Mouse (Mus musculus): ENCODE results near the gene Zscan10.
A peak's percentile ranks its signal among the peaks of the same experiment; 100 is the strongest.

The Zscan10 gene

DNA sequence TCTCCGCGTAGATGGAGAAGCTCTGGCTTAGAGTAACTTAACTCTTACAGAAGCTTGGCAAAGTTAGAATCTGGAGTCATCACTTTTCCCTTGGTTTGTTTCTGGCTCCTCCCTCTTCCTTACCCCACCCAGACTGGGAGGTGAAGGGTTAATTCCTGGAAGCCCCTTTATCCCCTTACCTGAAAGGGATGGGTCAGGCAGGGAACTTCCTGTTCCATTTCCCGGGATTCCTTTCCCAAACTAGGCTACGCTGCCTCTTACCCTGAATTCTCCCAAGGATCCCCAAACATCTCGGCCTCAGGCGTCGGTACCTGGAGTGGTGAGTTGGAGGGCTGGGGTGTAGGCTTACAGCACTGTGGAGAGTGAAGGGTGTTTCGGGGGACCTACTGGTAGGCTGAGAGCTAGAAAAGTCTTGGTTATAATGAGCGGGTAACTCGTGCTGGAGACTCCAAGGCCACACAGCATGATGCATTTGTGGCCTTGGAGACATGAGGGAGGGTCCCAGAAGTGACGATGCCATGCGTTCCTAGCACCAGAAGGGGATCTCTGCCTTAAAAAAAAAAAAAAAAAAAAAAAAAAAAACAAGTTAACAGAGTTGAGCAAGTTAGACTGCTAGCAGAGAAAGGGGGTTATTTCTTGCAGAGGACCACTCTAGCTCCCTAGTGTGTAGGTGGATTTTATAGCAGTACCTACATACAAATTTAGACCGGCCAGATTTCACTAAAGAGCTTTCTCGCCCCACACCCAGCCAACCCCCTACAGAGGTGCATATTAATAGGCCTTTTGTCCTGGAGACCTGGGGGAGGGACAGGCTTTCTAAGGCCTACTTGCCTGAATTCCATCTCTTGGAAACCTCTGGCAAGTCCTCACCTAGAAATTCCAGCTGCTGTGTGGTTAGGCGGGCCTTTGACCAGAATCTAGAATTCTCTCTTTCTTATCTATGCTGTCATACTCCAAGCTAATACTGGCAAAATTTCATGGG, at the start of gene Zscan10:
Zscan10 (plus strand) TSS at position 216 of the 982 bp plus-strand sequence.
- no peak for DNase-seq (ENCODE audit: low spot score in 2 of 2)

DNA sequence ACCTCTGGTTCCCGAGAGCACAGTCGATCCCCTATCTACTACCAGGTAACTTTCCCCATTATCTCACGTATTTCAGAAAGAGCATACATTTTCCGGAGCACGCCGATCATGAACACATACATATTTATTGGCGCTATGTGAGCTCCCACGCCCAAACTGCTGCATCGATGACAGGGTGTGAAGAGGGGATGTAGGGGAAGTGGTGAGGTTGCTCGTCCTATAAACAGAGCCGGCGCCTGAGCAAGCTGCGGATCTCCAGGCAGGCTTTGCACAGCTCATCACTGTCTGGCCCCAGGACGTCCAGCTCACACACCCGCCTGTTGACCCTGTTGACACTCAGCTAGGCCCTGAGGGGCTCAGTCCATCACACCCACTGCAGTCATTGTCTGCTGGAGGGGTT, 49.8 kb upstream of the Zscan10 start:
- DNase-seq (ENCODE audit: low spot score in 2 of 2): no peak

GRCm38 (mm10) chr17:23551416-23551815, 49.2 kb upstream of the Zscan10 start:
- no peak for DNase-seq (ENCODE audit: low spot score in 2 of 2)

DNA sequence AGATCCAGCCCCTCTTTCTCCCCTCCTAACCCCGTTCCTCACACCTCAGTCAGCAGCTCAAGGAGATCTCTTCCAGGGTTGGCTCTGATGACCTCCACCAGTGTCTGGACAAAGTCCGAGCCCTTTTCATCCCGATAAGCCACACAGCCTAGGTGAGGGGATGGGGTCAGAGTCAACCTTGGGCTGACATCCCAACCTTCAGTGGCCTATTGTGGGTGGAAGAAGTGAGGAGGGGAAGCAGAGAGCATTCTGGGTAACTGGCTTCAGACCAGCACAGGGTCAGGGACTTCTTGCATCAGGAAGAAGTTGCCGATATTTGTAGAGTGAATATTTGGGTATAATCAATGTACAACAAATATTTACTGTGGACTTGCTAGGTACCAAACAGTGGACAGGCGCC, 48.7 kb upstream of the Zscan10 start:
- no peak for DNase-seq (ENCODE audit: low spot score in 2 of 2)

GRCm38 (mm10) chr17:23552896-23553633, 47.6 kb upstream of the Zscan10 start:
- no peak for DNase-seq (ENCODE audit: low spot score in 2 of 2)

DNA sequence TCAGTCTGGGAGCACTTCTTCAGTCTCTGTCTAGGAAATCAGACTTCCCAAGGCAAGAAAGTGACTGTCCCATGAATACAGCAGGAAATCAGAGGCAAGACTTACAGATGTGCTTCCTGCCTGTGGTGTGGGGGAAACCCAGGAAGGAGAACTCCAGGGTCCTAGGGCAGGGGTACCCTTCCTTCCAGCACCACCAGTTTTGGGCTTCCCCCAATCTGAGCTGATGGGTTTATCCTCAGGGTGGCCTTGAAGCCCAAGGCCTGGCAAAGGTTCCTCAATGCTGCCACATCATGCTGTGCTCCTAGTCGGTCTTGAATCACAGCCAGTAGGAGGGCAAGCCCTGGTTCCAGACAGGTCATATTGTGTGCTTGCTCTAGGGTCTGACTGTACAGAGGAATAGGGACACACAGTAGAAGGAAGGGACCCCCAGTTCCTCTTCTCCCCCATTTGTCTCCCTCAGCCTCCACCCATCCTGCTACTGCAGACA, 47.0 kb upstream of the Zscan10 start:
- no peak for DNase-seq (ENCODE audit: low spot score in 2 of 2)

GRCm38 (mm10) chr17:23554321-23554720, 46.3 kb upstream of the Zscan10 start:
- DNase-seq (ENCODE audit: low spot score in 2 of 2): no peak

GRCm38 (mm10) chr17:23555243-23555916, 45.3 kb upstream of the Zscan10 start:
- DNase-seq (ENCODE audit: low spot score in 2 of 2): no peak

- DNase-seq (ENCODE audit: low spot score in 2 of 2): peak in 1 of 2 experiments; percentile 50
These were observed 40.9 kb upstream of the Zscan10 start for GRCm38 (mm10) chr17:23559767-23560166.

- peak; percentile 95 to 96 for DNase-seq (ENCODE audit: low spot score in 2 of 2)
These were observed 36.9 kb upstream of the Zscan10 start, which contains the start of gene Zfp213 for GRCm38 (mm10) chr17:23563595-23564367. Gene Zfp213, minus strand, starts transcription at chr17:23564238.

- no peak for DNase-seq (ENCODE audit: low spot score in 2 of 2)
These were observed 36.3 kb upstream of the Zscan10 start for GRCm38 (mm10) chr17:23564368-23564715.

DNA sequence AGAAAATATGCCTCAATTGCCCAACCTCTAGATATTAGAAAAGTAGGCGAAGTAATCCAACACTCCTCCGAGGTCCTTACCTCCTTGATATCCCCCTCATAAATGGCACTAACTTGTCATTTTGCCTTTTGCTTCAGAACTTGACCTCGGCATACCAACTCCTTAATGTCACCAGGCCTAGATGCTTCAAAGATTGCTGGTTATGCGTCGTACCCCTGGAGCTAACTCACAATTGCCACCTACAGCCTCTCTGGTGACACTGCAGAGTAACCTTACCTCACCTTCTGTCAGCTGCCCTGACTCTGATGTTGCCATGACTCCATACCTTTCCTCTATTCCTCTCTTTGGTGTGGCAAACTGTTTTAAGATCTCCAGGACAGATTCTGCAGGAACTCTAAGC, 33.9 kb upstream of the Zscan10 start:
- DNase-seq (ENCODE audit: low spot score in 2 of 2): no peak

DNA sequence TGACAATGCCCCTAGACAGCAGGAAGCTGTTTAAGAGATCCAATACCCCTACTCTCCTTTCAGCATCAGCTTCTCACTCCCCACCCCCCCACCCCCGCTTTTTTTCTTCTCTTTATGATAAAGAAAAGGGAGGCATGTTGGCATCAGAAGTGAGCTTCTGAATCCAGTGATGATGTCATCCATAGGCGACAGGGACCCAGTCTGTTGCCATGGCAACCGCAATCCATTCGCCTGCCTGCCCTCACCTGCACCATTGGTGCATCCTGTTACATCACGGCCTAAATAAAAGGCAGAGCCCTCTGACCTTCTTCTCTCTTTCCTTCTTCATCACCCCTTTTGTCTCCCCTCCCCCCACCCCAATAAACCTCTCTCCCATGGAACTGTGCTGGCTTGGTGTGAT, 32.3 kb upstream of the Zscan10 start:
- peak in 1 of 2 experiments; percentile 21 for DNase-seq (ENCODE audit: low spot score in 2 of 2)

GRCm38 (mm10) chr17:23570017-23570416, 30.6 kb upstream of the Zscan10 start:
- DNase-seq (ENCODE audit: low spot score in 2 of 2): no peak

- DNase-seq (ENCODE audit: low spot score in 2 of 2): peak in 1 of 2 experiments; percentile 44
These were observed 29.6 kb upstream of the Zscan10 start for GRCm38 (mm10) chr17:23571084-23571483.

DNA sequence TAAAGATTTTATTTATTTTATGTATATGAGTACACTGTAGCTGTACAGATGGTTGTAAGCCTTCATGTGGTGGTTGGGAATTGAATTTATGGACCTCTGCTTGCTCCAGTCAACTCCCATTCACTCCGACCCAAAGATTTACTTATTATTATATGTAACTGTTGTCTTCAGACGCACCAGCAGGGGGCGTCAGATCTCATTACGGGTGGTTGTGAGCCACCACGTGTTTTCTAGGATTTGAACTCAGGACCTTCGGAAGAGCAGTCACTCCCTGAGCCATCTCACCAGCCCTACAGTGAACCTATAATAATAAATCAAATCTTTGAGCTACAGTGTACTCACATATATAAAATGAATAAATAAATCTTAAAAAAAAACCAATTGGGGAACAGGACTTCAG, 28.6 kb upstream of the Zscan10 start:
- DNase-seq (ENCODE audit: low spot score in 2 of 2): no peak

GRCm38 (mm10) chr17:23574130-23574529, 26.5 kb upstream of the Zscan10 start:
- no peak for DNase-seq (ENCODE audit: low spot score in 2 of 2)

GRCm38 (mm10) chr17:23575951-23576552, 24.6 kb upstream of the Zscan10 start:
- no peak for DNase-seq (ENCODE audit: low spot score in 2 of 2)

DNA sequence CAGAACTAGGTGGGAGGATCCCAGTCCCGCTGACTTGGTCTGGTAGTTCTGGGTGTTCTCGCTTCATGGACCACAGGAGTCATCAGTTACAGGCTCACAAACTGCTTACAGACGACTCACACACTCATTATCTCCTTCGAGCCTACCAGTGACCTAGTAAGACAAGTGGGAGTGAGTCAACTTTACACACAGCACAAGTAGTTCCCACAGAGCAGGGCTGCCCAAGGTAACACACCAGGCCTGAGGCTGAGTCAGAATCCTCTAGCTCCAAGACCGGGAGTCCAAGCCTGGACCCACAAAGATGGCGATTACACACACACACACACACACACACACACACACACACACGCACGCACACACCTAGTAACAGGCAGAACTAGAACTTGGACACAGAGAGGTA, 15.9 kb upstream of the Zscan10 start:
- no peak for DNase-seq (ENCODE audit: low spot score in 2 of 2)

DNA sequence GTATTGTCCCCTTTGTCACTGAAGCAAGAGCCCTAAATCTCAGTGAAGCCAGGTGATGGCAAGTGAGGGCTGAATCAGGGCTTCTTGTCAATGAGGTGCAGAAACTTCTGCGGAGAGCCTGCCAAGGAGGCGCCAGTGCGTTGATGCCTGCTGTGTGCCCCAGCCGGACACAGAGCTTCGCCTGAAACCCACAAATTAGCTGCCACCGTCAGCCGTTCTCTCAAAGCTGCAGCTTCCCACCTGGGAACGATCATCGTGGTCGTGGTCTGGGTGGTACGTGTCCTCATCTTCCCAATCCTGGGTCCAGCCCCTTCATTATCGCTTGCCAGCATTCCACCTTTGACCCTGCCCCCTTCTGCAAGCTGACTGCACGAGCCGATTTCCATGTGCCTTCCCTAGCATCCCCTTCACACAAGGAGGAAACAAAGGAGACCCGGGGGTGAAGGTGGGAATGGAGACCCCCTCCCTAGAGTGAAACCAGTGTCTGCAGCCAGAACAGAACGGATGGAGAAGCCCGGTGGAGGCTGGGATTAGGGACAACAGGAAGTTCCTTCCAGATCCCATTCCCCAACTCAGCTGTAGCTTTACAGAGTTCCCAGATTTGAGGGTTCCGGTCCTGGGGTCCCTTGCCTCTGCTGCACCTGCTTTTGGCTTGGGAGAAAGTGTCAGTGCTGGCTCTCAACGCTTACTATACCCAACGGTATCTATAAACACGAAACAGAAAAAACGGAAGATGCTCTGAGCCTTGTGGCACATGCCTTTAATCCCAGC, 14.8 kb upstream of the Zscan10 start:
- peak; percentile 61 to 76 for DNase-seq (ENCODE audit: low spot score in 2 of 2)
